Mouse (Mus musculus) granulocyte monocyte progenitor cell, adult 5-6 weeks (primary cell): ENCODE measurements around the gene Fuz. TPM values are rescaled to one million over a fixed set of nuclear protein-coding genes. Genes with fewer than 3 reads are reported as not detected.

Source experiments
- ATAC-seq: replicated peaks from 2 replicates; pipeline ENCODE4 v1.8.0; 2016; ENCODE audit warnings: mild to moderate bottlenecking, moderate TSS enrichment, inconsistent platforms; ENCODE audit not compliant: poor library complexity, severe bottlenecking
- total RNA-seq, 2 experiments: library from RNA; stranded (forward) in 1 of 2; stranded (reverse) in 1 of 2; fragments of 200-712, 200-1000 nt in 1 of 2; fragments of >200 nt in 1 of 2; fragmentation: Nextera tagmentation in 1 of 2; gene quantifications; 2 replicates each; pipeline ENCODE4 v1.2.3; 2014 to 2017

Gene Fuz
- total RNA-seq, 2 experiments from 2014 or later: 13.6 to 18.0 TPM

- no peak for ATAC-seq
Observed at GRCm38 (mm10) chr7:44919127-44919526, 23.2 kb downstream of the Fuz start.

DNA sequence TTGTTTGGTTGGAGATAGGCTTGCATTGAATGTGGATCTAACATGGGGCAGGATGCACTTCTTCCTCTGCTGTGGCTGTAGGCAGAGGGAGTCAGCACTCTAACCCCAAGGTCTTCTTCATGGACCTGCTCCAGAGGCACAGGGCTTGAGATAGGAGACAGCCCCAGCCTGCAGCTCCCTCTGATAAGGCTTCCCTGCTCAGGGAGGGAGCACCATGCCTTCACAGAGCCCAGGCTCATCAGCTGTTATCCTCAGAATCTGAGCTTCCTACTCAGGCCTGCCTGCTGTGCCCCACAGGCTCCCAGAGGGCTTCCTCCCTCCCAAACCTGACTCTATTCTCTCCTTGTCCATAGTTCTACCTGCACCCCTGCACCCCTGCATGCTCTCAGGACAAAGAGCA is 26.7 kb downstream of the Fuz start:
- ATAC-seq: no peak

- ATAC-seq: no peak
Observed at GRCm38 (mm10) chr7:44925468-44925867, 29.6 kb downstream of the Fuz start.

GRCm38 (mm10) chr7:44928570-44928969 is 32.7 kb downstream of the Fuz start:
- no peak for ATAC-seq

DNA sequence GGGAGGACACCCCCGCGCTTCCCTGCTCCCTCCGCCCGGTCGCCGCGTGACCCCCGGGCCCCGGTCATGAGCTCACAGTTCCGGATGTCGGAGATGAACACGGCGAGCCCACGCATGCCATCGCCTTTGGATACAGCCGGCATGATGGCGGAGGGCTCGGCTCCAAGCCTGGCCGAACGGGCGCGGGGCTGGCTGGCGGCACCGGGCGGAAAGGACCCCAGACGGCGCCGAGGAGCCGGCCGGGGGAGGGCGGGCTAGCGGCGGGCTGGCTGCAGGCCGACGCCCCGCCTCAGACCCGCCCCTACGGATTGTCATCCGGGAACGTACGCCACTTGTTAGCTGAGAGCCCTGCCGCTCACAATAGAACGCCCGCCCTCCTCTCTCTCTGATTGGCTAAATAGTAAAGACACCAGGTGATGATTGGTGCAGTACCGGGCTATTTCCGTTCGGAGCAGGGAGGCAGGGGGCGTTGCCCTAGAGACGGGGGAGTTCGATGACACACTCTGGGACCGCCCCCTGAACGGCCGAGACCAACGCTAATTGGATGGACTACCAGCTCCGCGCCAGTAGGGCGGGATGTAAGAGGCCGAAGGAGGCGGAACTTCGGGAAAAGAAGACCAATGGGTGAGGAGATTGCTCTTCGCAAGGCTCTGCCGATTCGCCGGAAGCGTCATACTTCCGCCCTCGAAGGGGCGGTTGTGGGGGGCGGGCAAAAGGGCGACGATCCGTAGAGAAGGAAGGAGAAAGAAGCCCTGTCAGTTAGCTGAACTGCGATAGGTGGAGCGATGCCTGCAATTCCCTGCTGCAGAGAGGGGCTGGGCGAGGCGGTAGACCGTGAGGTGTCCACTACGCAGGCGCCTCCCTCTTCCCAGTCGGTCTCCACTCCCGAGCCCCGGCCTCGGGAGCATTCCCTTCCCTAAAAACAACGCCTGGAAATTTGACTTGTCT is 33.6 kb downstream of the Fuz start, which contains the start of gene Ap2a1:
Gene Ap2a1, minus strand, starts transcription at position 293 of the 948 bp plus-strand sequence.
- peak; percentile 91 for ATAC-seq

GRCm38 (mm10) chr7:44938680-44939079 is 42.8 kb downstream of the Fuz start:
- no peak for ATAC-seq

DNA sequence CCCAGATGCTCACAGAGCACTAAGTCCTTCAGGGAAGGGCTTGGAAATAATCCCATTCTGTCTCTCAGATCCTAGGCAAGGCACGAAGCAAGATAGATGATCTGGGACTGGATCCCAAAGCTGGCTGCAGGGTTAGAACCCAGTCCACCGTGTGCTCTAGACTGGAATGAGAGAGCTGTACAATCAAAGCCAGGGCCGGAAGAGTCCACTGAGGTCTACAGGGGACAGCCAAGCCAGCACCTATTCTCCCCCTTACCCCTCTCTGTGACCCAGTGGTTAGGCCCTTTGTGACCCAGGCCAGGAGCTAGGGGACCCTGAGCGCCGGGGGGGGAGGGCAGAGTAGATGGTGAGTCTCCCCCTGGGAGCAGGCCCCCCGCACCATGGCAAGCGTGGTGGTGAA is 47.0 kb downstream of the Fuz start, which contains the start of gene Tsks:
Gene Tsks, plus strand, starts transcription at position 301 of the 400 bp plus-strand sequence.
- ATAC-seq: no peak

GRCm38 (mm10) chr7:44949922-44950321 is 54.0 kb downstream of the Fuz start:
- no peak for ATAC-seq

DNA sequence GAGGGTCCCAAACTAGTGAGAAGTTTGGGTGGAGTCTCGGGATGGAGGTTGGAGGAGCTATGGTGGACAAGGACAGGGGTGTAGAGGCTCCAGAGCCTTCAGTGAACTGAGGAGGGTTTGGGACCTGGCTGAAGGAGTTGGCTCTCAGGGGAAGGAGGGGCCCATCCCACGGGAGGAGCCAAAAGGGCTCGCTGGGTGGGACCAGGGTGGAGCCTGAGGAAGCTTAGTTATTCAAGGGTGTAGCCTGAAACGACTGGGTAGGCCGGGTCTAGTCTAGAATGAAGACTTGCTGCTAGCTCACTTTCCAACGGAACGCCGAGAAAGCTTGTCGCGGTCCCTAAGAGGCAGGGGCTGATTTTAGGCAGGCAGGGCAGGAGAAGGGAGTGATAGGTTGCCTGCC is 56.1 kb downstream of the Fuz start:
- ATAC-seq: peak; percentile 60

Other genes starting within 250 kb of the Fuz start
- not detected in 2 replicates for gene Myh14, start 225.2 kb upstream of the Fuz start, total RNA-seq (2014; fragmentation: Nextera tagmentation)
- not detected in 2 replicates for gene Myh14, start 225.2 kb upstream of the Fuz start, total RNA-seq (2017)
- not detected in 2 replicates for gene Izumo2, start 187.3 kb upstream of the Fuz start, total RNA-seq (2014; fragmentation: Nextera tagmentation)
- not detected in 2 replicates for gene Izumo2, start 187.3 kb upstream of the Fuz start, total RNA-seq (2017)
- gene Vrk3, start 147.7 kb upstream of the Fuz start, total RNA-seq (2014; fragmentation: Nextera tagmentation): 45.0 and 52.3 TPM in 2 replicates
- 27.4 and 34.8 TPM in 2 replicates for gene Vrk3, start 147.7 kb upstream of the Fuz start, total RNA-seq (2017)
- 1.6 and 6.2 TPM in 2 replicates for gene Zfp473, start 145.0 kb upstream of the Fuz start, total RNA-seq (2014; fragmentation: Nextera tagmentation)
- 2.0 and 2.2 TPM in 2 replicates for gene Zfp473, start 145.0 kb upstream of the Fuz start, total RNA-seq (2017)
- gene Nup62, start 80.0 kb upstream of the Fuz start, total RNA-seq (2014; fragmentation: Nextera tagmentation): 81.8 and 83.0 TPM in 2 replicates
- gene Nup62, start 80.0 kb upstream of the Fuz start, total RNA-seq (2017): 120 and 167 TPM in 2 replicates
- gene Il4i1, start 79.7 kb upstream of the Fuz start, total RNA-seq (2014; fragmentation: Nextera tagmentation): 1.2 TPM in 1 of 2 replicates, not detected in the other
- gene Il4i1, start 79.7 kb upstream of the Fuz start, total RNA-seq (2017): 0.15 and 0.22 TPM in 2 replicates
- gene Atf5, start 79.4 kb upstream of the Fuz start, total RNA-seq (2014; fragmentation: Nextera tagmentation): 5.6 and 8.5 TPM in 2 replicates
- gene Atf5, start 79.4 kb upstream of the Fuz start, total RNA-seq (2017): 3.8 and 6.8 TPM in 2 replicates
- gene Akt1s1, start 47.1 kb upstream of the Fuz start, total RNA-seq (2014; fragmentation: Nextera tagmentation): 18.2 and 25.0 TPM in 2 replicates
- gene Akt1s1, start 47.1 kb upstream of the Fuz start, total RNA-seq (2017): 22.8 and 26.5 TPM in 2 replicates
- 18.1 and 22.6 TPM in 2 replicates for gene Tbc1d17, start 47.0 kb upstream of the Fuz start, total RNA-seq (2014; fragmentation: Nextera tagmentation)
- 15.5 and 19.3 TPM in 2 replicates for gene Tbc1d17, start 47.0 kb upstream of the Fuz start, total RNA-seq (2017)
- 61.3 and 65.7 TPM in 2 replicates for gene Pnkp, start 38.9 kb upstream of the Fuz start, total RNA-seq (2014; fragmentation: Nextera tagmentation)
- gene Pnkp, start 38.9 kb upstream of the Fuz start, total RNA-seq (2017): 51.0 and 79.6 TPM in 2 replicates
- 67.0 and 95.4 TPM in 2 replicates for gene Ptov1, start 26.3 kb upstream of the Fuz start, total RNA-seq (2014; fragmentation: Nextera tagmentation)
- 24.4 and 32.1 TPM in 2 replicates for gene Ptov1, start 26.3 kb upstream of the Fuz start, total RNA-seq (2017)
- 26.7 and 51.2 TPM in 2 replicates for gene Med25, start 3.4 kb upstream of the Fuz start, total RNA-seq (2014; fragmentation: Nextera tagmentation)
- gene Med25, start 3.4 kb upstream of the Fuz start, total RNA-seq (2017): 9.2 and 15.6 TPM in 2 replicates
- gene Ap2a1, start 33.4 kb downstream of the Fuz start, total RNA-seq (2014; fragmentation: Nextera tagmentation): 40.8 and 84.2 TPM in 2 replicates
- 28.6 and 30.1 TPM in 2 replicates for gene Ap2a1, start 33.4 kb downstream of the Fuz start, total RNA-seq (2017)
- not detected in 2 replicates for gene Tsks, start 47.1 kb downstream of the Fuz start, total RNA-seq (2014; fragmentation: Nextera tagmentation)
- 0.17 TPM in 1 of 2 replicates, not detected in the other for gene Tsks, start 47.1 kb downstream of the Fuz start, total RNA-seq (2017)
- not detected in 2 replicates for gene Cpt1c, start 78.8 kb downstream of the Fuz start, total RNA-seq (2014; fragmentation: Nextera tagmentation)
- not detected in 2 replicates for gene Cpt1c, start 78.8 kb downstream of the Fuz start, total RNA-seq (2017)
- gene Prmt1, start 90.5 kb downstream of the Fuz start, total RNA-seq (2014; fragmentation: Nextera tagmentation): 104 and 115 TPM in 2 replicates
- gene Prmt1, start 90.5 kb downstream of the Fuz start, total RNA-seq (2017): 138 and 190 TPM in 2 replicates
- 76.6 and 105 TPM in 2 replicates for gene Irf3, start 101.6 kb downstream of the Fuz start, total RNA-seq (2014; fragmentation: Nextera tagmentation)
- 87.5 and 88.9 TPM in 2 replicates for gene Irf3, start 101.6 kb downstream of the Fuz start, total RNA-seq (2017)
- gene Bcl2l12, start 102.6 kb downstream of the Fuz start, total RNA-seq (2014; fragmentation: Nextera tagmentation): 19.4 and 57.9 TPM in 2 replicates
- gene Bcl2l12, start 102.6 kb downstream of the Fuz start, total RNA-seq (2017): 18.4 and 32.9 TPM in 2 replicates
- gene Scaf1, start 120.3 kb downstream of the Fuz start, total RNA-seq (2014; fragmentation: Nextera tagmentation): 28.6 and 29.8 TPM in 2 replicates
- gene Scaf1, start 120.3 kb downstream of the Fuz start, total RNA-seq (2017): 15.7 and 17.8 TPM in 2 replicates
- gene Rras, start 121.9 kb downstream of the Fuz start, total RNA-seq (2014; fragmentation: Nextera tagmentation): 2.3 and 7.8 TPM in 2 replicates
- gene Rras, start 121.9 kb downstream of the Fuz start, total RNA-seq (2017): 1.0 and 1.4 TPM in 2 replicates
- 21.1 and 29.6 TPM in 2 replicates for gene Prr12, start 156.8 kb downstream of the Fuz start, total RNA-seq (2014; fragmentation: Nextera tagmentation)
- 1.7 and 4.1 TPM in 2 replicates for gene Prr12, start 156.8 kb downstream of the Fuz start, total RNA-seq (2017)
- 42.2 and 57.2 TPM in 2 replicates for gene Nosip, start 166.3 kb downstream of the Fuz start, total RNA-seq (2014; fragmentation: Nextera tagmentation)
- gene Nosip, start 166.3 kb downstream of the Fuz start, total RNA-seq (2017): 49.4 and 63.1 TPM in 2 replicates
- gene Prrg2, start 166.6 kb downstream of the Fuz start, total RNA-seq (2014; fragmentation: Nextera tagmentation): 6.8 and 9.4 TPM in 2 replicates
- gene Prrg2, start 166.6 kb downstream of the Fuz start, total RNA-seq (2017): 4.8 and 5.3 TPM in 2 replicates
- 2.2 and 11.6 TPM in 2 replicates for gene Rcn3, start 196.1 kb downstream of the Fuz start, total RNA-seq (2014; fragmentation: Nextera tagmentation)
- gene Rcn3, start 196.1 kb downstream of the Fuz start, total RNA-seq (2017): 4.1 and 7.0 TPM in 2 replicates
- gene Fcgrt, start 207.8 kb downstream of the Fuz start, total RNA-seq (2014; fragmentation: Nextera tagmentation): 2.1 and 3.8 TPM in 2 replicates
- gene Fcgrt, start 207.8 kb downstream of the Fuz start, total RNA-seq (2017): 2.7 and 3.6 TPM in 2 replicates
- 3,834 and 4,027 TPM in 2 replicates for gene Rps11, start 228.4 kb downstream of the Fuz start, total RNA-seq (2014; fragmentation: Nextera tagmentation)
- 963 and 1,110 TPM in 2 replicates for gene Rps11, start 228.4 kb downstream of the Fuz start, total RNA-seq (2017)
- gene Rpl13a, start 232.7 kb downstream of the Fuz start, total RNA-seq (2014; fragmentation: Nextera tagmentation): 3,523 and 3,605 TPM in 2 replicates
- 3,792 and 4,750 TPM in 2 replicates for gene Rpl13a, start 232.7 kb downstream of the Fuz start, total RNA-seq (2017)
- not detected in 2 replicates for gene Gm45713, start 240.2 kb downstream of the Fuz start, total RNA-seq (2014; fragmentation: Nextera tagmentation)
- gene Gm45713, start 240.2 kb downstream of the Fuz start, total RNA-seq (2017): 0.10 and 0.13 TPM in 2 replicates
- 7.4 and 8.2 TPM in 2 replicates for gene Flt3l, start 240.4 kb downstream of the Fuz start, total RNA-seq (2014; fragmentation: Nextera tagmentation)
- 2.3 and 5.7 TPM in 2 replicates for gene Flt3l, start 240.4 kb downstream of the Fuz start, total RNA-seq (2017)